Mouse (Mus musculus) stomach, embryonic 14.5 days (tissue): Measurements from ENCODE around the gene Gm12216. TPM values are rescaled to one million over a fixed set of nuclear protein-coding genes. Genes with fewer than 3 reads are reported as not detected.
"Not testable (repeated sequence)": the region's sequence is repeated elsewhere in the genome, so short reads cannot be mapped to it uniquely, and the experiment has no call there.

Source experiments
- ATAC-seq: fragments of 200-750 bp; cut with Nextera tagmentation; 2 replicates; pipeline ENCODE4 v1.8.0; 2017; ENCODE audit warnings: low read depth, moderate TSS enrichment; ENCODE audit not compliant: insufficient number of reproducible peaks, insufficient read depth, low FRiP score
- H3K27ac ChIP-seq: fragments of 300-500 bp; sonication (generic); 2 replicates; pipeline ENCODE4 v1.5.1; 2014; ENCODE audit warnings: mild to moderate bottlenecking, low read length, moderate library complexity, mixed read lengths
- H3K27me3 ChIP-seq: fragments of 300-500 bp; sonication (generic); 2 replicates; pipeline ENCODE4 v1.6.1; 2014; ENCODE audit warnings: low read length, control low read depth, mixed read lengths; ENCODE audit not compliant: control insufficient read depth, insufficient read depth
- H3K36me3 ChIP-seq: fragments of 300-500 bp; sonication (generic); 2 replicates; pipeline ENCODE4 v1.6.1; 2014; ENCODE audit warnings: mild to moderate bottlenecking, control low read depth, low read length, moderate library complexity, mixed read lengths; ENCODE audit not compliant: control insufficient read depth, insufficient read depth
- H3K4me1 ChIP-seq: fragments of 300-500 bp; sonication (generic); 2 replicates; pipeline ENCODE4 v1.6.1; 2014; ENCODE audit warnings: low read length, control low read depth, mixed read lengths; ENCODE audit not compliant: control insufficient read depth, insufficient read depth
- H3K4me2 ChIP-seq: fragments of 300-500 bp; sonication (generic); replicated peaks from 2 replicates; pipeline ENCODE4 v1.6.1; 2014; ENCODE audit warnings: low read depth, low read length, control low read depth
- H3K4me3 ChIP-seq: fragments of 300-500 bp; sonication (generic); 2 replicates; pipeline ENCODE4 v1.5.1; 2014; ENCODE audit warnings: low read depth, low read length, control low read depth
- H3K9ac ChIP-seq: fragments of 300-500 bp; sonication (generic); replicated peaks from 2 replicates; pipeline ENCODE4 v1.6.1; 2014; ENCODE audit warnings: low read depth, mild to moderate bottlenecking, control low read depth, low read length, moderate library complexity, mixed read lengths
- H3K9me3 ChIP-seq: fragments of 300-500 bp; sonication (generic); 2 replicates; pipeline ENCODE4 v1.6.1; 2016; ENCODE audit warnings: low read depth, low read length, control low read depth; ENCODE audit not compliant: control insufficient read depth
- whole genome bisulfite sequencing: fragments of 180-500 bp; shearing (Covaris S2); extraction: QIAGEN DNeasy Blood & Tissue Kit; methylation state at CpG from one replicate; pipeline ENCODE4 v1.1.7; 2014; 5-methylcytosine and 5-hydroxymethylcytosine counted together
- polyA plus RNA-seq: library from polyadenylated mRNA; unstranded; fragments of >200 nt; fragmentation: Nextera tagmentation; extraction: Ambion mirVana; gene quantifications from 2 replicates; pipeline ENCODE4 v1.2.1, GENCODE M21; 2014

Gm12216 gene
- polyA plus RNA-seq, 1 experiment from 2014 or later: 4.3 TPM

DNA sequence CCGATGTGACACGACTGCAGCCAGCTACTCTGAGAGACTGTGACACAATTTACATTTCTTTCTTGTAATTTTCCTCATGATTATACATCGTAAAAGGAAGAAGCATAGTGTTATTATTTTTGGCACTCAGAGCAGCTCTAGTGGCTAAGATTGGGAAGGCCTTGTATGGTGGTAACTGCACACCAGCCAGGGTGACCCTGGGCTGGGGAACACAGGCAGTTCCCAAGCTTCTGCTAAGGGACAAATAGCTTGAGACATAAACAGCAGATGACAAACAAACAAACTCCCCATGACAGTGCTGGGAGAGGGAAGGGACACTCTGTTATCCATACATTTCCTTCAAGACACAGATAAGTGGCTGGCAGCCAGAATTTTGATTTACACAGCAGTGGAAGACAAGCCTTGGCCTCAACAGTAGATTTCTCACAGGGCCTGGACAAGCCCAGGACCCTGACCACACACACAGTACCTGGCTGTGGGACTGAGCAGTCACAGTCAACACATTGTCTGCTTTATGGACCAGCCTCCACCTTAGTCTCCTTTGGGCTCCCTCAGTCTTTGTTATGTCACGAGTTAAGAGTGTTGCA is 5.8 kb upstream of the Gm12216 start:
- H3K4me2 ChIP-seq, ATAC-seq, H3K4me1 ChIP-seq, H3K27ac ChIP-seq, H3K4me3 ChIP-seq, H3K27me3 ChIP-seq, H3K9ac ChIP-seq, H3K9me3 ChIP-seq, H3K36me3 ChIP-seq: not testable (repeated sequence)
- WGBS: 90% methylated on average over 1 of the region's 4 CpGs

DNA sequence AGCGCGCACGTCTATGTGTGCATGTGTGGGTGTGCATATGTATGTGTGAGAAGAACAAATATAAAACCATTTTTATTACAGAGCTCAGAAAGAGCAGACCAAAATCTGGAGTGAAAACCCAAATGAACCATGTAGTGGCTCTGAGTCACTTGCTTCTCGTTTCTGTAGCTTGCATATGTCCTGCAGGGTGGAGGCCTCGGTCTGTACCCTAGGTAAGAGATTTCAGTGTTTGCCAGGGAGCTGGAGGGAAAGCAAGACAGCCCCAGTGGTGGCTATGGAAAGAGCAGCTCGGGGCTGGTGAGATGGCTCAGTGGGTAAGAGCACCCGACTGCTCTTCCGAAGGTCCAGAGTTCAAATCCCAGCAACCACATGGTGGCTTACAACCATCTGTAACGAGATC is 1.9 kb upstream of the Gm12216 start:
- not testable (repeated sequence) for H3K4me2 ChIP-seq, H3K27ac ChIP-seq, ATAC-seq, H3K36me3 ChIP-seq, H3K27me3 ChIP-seq, H3K9me3 ChIP-seq, H3K4me1 ChIP-seq, H3K9ac ChIP-seq, H3K4me3 ChIP-seq
- 79% methylated on average over 8 of the region's 9 CpGs for WGBS

DNA sequence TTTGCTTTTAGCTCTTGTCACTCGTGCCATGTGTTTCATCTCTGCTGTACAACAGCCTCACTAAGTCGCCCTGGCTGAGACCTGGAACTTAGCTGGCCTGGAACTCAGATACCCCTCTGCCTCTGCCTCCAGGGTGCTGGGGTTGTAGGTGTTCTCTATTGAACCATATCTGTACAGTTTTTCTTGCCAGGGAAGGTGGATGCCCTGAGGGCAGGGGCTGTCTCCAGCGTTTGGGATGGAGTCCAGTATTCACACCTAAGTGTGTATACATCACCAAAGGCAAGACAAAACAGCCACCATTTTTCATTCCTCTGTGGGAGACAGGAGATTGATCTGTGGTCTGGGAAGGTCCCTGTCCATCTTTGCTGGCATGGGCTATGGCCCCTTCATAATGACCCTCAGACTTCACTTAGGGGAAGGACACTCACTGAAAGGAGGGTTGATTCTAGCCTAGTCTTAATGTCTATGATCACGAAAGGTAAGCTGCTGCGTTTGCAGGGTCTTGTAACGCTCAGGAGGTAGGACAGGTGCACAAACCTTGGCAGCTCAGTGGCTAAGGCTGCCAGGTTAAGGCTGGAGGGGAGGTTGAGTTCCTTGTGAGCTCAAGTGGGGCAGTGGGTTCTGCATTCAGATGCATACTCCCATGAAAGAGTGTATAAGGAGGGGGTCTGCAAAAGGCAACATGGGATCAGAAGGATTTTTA is 847 bp downstream of the Gm12216 start:
- Histone ChIP-seq H3K4me3 (peak overlapping the region; percentile 52; the same call in 1 of the 2 replicates), H3K4me1 (no peaks in the 10 kb centered on the region; the same call in 1 of the 2 replicates), H3K4me2 (peak overlapping the region; percentile 68), H3K36me3 (no peaks in the 10 kb centered on the region), H3K27ac (no peak overlapping the region), H3K9ac (no peak overlapping the region), H3K9me3 (no peaks in the 10 kb centered on the region), H3K27me3 (no peaks in the 10 kb centered on the region)
- ATAC-seq: no peak
- WGBS: 78% methylated on average over 6 of the region's 6 CpGs

DNA sequence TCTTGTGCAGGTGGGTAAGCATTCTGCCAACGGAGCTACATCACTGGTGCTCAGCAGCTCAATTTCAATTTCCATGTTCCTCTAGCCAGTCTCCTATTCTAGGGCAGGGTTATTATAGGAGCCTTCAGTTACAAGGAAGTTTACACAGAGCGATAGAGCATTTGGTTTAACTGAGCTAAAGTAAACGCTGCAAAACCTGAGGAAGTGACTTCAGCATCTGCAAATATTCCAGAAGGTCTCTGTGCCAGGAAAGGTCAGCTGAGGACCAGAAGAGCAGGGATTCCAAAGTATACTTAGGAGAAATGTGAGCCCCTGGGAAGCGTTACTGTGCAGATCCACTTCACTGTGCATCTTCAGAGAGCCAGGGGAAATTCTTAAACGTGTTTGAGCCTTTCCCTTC is 5.4 kb downstream of the Gm12216 start:
- no peaks in the 10 kb centered on the region for H3K27me3 ChIP-seq

DNA sequence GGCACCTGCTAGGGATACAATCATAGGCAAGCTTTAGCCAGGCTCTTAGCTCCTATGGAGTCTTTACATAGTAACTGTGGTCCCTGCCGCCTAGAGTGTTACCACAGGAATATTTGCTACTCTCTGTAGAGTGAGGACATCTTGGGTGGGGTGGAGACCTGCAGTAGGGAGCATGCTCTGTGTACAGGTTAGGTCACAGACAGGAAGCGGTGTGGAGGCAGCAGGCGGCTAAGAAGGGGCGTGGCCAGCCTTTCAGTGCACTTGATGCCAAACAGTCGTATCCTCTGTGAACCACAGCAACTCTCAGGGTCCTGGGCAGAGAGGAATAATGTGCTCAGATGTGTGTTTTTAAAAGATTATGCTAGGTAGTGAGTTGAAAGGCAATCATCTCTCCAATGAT is 7.3 kb downstream of the Gm12216 start:
- H3K4me3 ChIP-seq: no peak overlapping the region
- H3K36me3 ChIP-seq: no peaks in the 10 kb centered on the region
- H3K9me3 ChIP-seq: no peaks in the 10 kb centered on the region
- ATAC-seq: no peak
- H3K4me2 ChIP-seq: no peak overlapping the region
- H3K9ac ChIP-seq: no peak overlapping the region
- peaks cover 3% of the 10 kb centered on the region; the same call in 1 of the 2 replicates for H3K4me1 ChIP-seq
- no peaks in the 10 kb centered on the region for H3K27me3 ChIP-seq
- 37% methylated on average over 5 of the region's 5 CpGs for WGBS
- no peak overlapping the region for H3K27ac ChIP-seq

More for the DNA sequence above, 5.4 kb downstream of the Gm12216 start:
- no peak overlapping the region for H3K4me3 ChIP-seq
- no peaks in the 10 kb centered on the region for H3K9me3 ChIP-seq
- H3K4me2 ChIP-seq: no peak overlapping the region
- H3K4me1 ChIP-seq: peaks cover 3% of the 10 kb centered on the region; the same call in 1 of the 2 replicates
- H3K9ac ChIP-seq: no peak overlapping the region
- H3K36me3 ChIP-seq: no peaks in the 10 kb centered on the region
- WGBS: 13% methylated on average over 5 of the region's 5 CpGs
- peak; percentile 30; the same call in 1 of the 2 replicates for ATAC-seq
- no peak overlapping the region for H3K27ac ChIP-seq

DNA sequence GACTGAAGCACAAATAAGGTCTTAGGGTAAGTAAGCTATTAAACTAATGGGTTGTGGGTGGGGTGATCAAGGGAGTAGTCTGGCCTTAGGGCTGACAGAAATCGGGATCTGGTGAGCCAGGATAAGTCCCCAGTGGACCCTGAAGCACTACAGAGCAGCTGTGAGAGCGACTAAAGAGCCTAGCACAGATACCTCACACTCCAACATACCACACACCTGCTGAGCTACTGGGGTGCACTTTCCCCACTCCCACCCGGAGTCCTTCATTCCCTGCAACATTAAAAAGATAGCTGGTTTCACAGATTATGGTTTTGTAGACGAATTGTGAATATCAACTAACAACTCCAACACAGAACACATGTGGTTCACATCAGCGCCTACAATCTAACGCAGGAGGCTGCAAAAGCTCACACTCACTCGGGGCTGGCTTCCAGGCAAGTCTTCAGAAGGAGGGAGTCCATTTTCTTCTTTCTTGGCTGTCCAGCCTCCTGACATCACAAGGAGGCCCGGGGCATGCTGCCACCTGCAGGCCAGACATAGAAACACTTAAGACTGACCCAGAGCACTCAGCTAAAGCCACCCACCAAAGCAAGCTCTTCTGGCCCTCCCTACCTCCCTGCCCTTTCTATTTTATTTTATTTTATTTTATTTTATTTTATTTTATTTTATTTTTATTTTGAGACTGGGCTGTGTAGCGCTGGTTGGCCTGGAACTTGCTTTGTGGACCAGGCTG is 9.3 kb downstream of the Gm12216 start:
- no peak overlapping the region for H3K4me3 ChIP-seq
- H3K36me3 ChIP-seq: no peaks in the 10 kb centered on the region
- WGBS: 26% methylated on average over 9 of the region's 9 CpGs
- no peaks in the 10 kb centered on the region for H3K9me3 ChIP-seq
- peaks cover 3% of the 10 kb centered on the region; the same call in 1 of the 2 replicates for H3K4me1 ChIP-seq
- ATAC-seq: peak; percentile 85
- no peak overlapping the region for H3K9ac ChIP-seq
- H3K4me2 ChIP-seq: peak overlapping the region; percentile 8; the same call in 1 of the 2 replicates
- no peaks in the 10 kb centered on the region for H3K27me3 ChIP-seq
- H3K27ac ChIP-seq: no peak overlapping the region

DNA sequence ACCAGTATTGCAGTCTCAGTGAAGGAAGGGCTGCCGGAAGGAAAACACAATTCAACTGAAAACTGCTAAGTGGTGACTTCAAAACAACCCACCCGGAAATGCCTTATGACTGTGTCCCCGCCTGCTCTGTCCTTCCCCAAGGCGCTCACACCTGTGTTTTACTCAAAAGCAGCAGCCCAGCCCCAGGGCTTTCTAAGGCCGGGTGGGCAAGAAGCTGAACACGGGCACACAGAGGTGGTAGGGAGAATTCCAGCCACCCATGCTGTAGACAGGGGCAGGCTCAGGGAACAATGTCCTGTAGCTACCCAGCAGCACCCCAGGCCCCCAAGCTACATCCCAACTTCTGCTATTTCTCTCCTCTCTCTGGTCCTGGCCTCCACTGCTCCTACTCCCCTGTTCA is 13.4 kb downstream of the Gm12216 start:
- no peaks in the 10 kb centered on the region for H3K9me3 ChIP-seq
- H3K9ac ChIP-seq: no peak overlapping the region
- H3K27me3 ChIP-seq: no peaks in the 10 kb centered on the region
- H3K4me2 ChIP-seq: no peak overlapping the region
- H3K27ac ChIP-seq: no peak overlapping the region
- no peak overlapping the region for H3K4me3 ChIP-seq
- no peak for ATAC-seq
- 78% methylated on average over 6 of the region's 6 CpGs for WGBS
- H3K36me3 ChIP-seq: no peaks in the 10 kb centered on the region
- H3K4me1 ChIP-seq: 0 out of 2 replicates have a peak, but pooled peaks cover 3% of the 10 kb centered on the region

DNA sequence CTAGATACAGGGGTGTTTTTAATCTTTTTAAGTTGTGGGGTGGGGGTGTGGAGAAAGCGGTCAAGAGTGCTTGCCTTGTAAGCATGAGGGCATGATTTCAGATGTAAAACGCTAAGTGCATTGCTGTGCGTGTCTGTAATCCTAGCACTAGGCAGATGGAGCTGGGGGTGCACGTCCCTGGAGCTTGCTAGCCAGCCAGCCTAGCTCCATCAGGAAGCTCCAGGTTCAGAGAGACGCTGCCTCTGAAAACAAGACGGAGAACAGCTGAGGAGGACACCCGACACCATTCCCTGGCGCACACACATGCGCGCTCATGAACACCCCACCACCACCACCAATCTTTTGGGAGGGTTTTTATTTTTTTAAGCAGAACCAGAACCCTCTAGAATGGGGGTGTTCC is 15.9 kb downstream of the Gm12216 start:
- Histone ChIP-seq H3K4me3 (no peak overlapping the region), H3K4me1 (0 out of 2 replicates have a peak, but pooled peaks cover 4% of the 10 kb centered on the region), H3K4me2 (no peak overlapping the region), H3K27me3 (no peaks in the 10 kb centered on the region), H3K27ac (no peak overlapping the region), H3K9me3 (no peaks in the 10 kb centered on the region), H3K9ac (no peak overlapping the region), H3K36me3 (no peaks in the 10 kb centered on the region)
- ATAC-seq: no peak
- WGBS: 57% methylated on average over 10 of the region's 10 CpGs
